Mouse (Mus musculus) midbrain, embryonic 15.5 days (tissue): ENCODE results near the gene Camta1. TPM values are rescaled to one million over a fixed set of nuclear protein-coding genes. Genes with fewer than 3 reads are reported as not detected.

Experiments
- ATAC-seq: fragments of 200-750 bp; cut with Nextera tagmentation; replicated peaks from 2 replicates; pipeline ENCODE4 v1.8.0; 2017; ENCODE audit warnings: moderate TSS enrichment
- H3K27ac ChIP-seq: fragments of 300-500 bp; sonication (generic); 2 replicates; pipeline ENCODE4 v1.5.1; 2015; ENCODE audit warnings: mild to moderate bottlenecking, inconsistent platforms
- H3K27me3 ChIP-seq: fragments of 300-500 bp; sonication (generic); replicated peaks from 2 replicates; pipeline ENCODE4 v1.6.1; 2015; ENCODE audit warnings: inconsistent platforms
- H3K36me3 ChIP-seq: fragments of 300-500 bp; sonication (generic); replicated peaks from 2 replicates; pipeline ENCODE4 v1.6.1; 2015; ENCODE audit warnings: inconsistent platforms
- H3K4me1 ChIP-seq: fragments of 300-500 bp; sonication (generic); 2 replicates; pipeline ENCODE4 v1.6.1; 2015; ENCODE audit warnings: inconsistent platforms
- H3K4me2 ChIP-seq: fragments of 300-500 bp; sonication (generic); 2 replicates; pipeline ENCODE4 v1.6.1; 2015; ENCODE audit warnings: inconsistent platforms, mild to moderate bottlenecking, moderate library complexity
- H3K4me3 ChIP-seq: fragments of 300-500 bp; sonication (generic); 2 replicates; pipeline ENCODE4 v1.5.1; 2015; ENCODE audit warnings: mild to moderate bottlenecking, inconsistent platforms
- H3K9ac ChIP-seq: fragments of 300-500 bp; sonication (generic); 2 replicates; pipeline ENCODE4 v1.6.1; 2015; ENCODE audit warnings: mild to moderate bottlenecking, inconsistent platforms
- H3K9me3 ChIP-seq: fragments of 300-500 bp; sonication (generic); 2 replicates; pipeline ENCODE4 v1.6.1; 2016; ENCODE audit warnings: inconsistent platforms
- WGBS: fragments of 180-500 bp; shearing (Covaris S2); methylation state at CpG from one replicate; pipeline ENCODE4 v1.1.7; 2015; ENCODE audit warnings: mixed read lengths; 5-methylcytosine and 5-hydroxymethylcytosine counted together
- polyA plus RNA-seq: library from polyadenylated mRNA; unstranded; fragments of >200 nt; fragmentation: Nextera tagmentation; extraction: Ambion mirVana; gene quantifications from 2 replicates; pipeline ENCODE4 v1.2.1, GENCODE M21; 2015

Gene Camta1
- polyA plus RNA-seq, 1 experiment from 2014 or later = 156 TPM

GRCm38 (mm10) chr4:151360976-151361673 lies 500.6 kb downstream of the Camta1 start:
- Histone ChIP-seq H3K4me3 (no peak overlapping the region), H3K36me3 (no peaks in the 10 kb centered on the region), H3K4me2 (no peak overlapping the region), H3K9ac (no peak overlapping the region), H3K4me1 (peaks cover 33% of the 10 kb centered on the region), H3K27ac (peak overlapping the region; percentile 69), H3K9me3 (no peaks in the 10 kb centered on the region), H3K27me3 (no peaks in the 10 kb centered on the region)
- ATAC-seq = peak; percentile 25; the same call in 1 of the 2 replicates
- 43% methylated on average over 20 of the region's 20 CpGs for WGBS

GRCm38 (mm10) chr4:151355505-151355904 lies 506.2 kb downstream of the Camta1 start:
- no peaks in the 10 kb centered on the region for H3K27me3 ChIP-seq
- ATAC-seq = no peak
- H3K9me3 ChIP-seq = no peaks in the 10 kb centered on the region
- peaks cover 34% of the 10 kb centered on the region for H3K4me1 ChIP-seq
- no peaks in the 10 kb centered on the region for H3K36me3 ChIP-seq
- no peak overlapping the region for H3K4me2 ChIP-seq
- H3K4me3 ChIP-seq = no peak overlapping the region
- peak overlapping the region; percentile 65 for H3K27ac ChIP-seq
- H3K9ac ChIP-seq = no peak overlapping the region
- 48% methylated on average over 12 of the region's 12 CpGs for WGBS

- H3K27ac ChIP-seq = no peak overlapping the region
- no peak overlapping the region for H3K4me3 ChIP-seq
- WGBS = 89% methylated on average over 2 of the region's 2 CpGs
- no peak overlapping the region for H3K9ac ChIP-seq
- no peak for ATAC-seq
- H3K4me1 ChIP-seq = peaks cover 25% of the 10 kb centered on the region
- H3K9me3 ChIP-seq = no peaks in the 10 kb centered on the region
- H3K27me3 ChIP-seq = no peaks in the 10 kb centered on the region
- no peak overlapping the region for H3K4me2 ChIP-seq
- H3K36me3 ChIP-seq = no peaks in the 10 kb centered on the region
Observed at GRCm38 (mm10) chr4:151352791-151353190, 508.9 kb downstream of the Camta1 start.

GRCm38 (mm10) chr4:151352249-151352648 lies 509.4 kb downstream of the Camta1 start:
- Histone ChIP-seq H3K4me3 (no peak overlapping the region), H3K4me1 (peaks cover 25% of the 10 kb centered on the region), H3K4me2 (no peak overlapping the region), H3K27me3 (no peaks in the 10 kb centered on the region), H3K9me3 (no peaks in the 10 kb centered on the region), H3K9ac (no peak overlapping the region), H3K27ac (no peak overlapping the region), H3K36me3 (no peaks in the 10 kb centered on the region)
- no peak for ATAC-seq
- WGBS = 78% methylated on average over 4 of the region's 4 CpGs

- Histone ChIP-seq H3K27me3 (no peaks in the 10 kb centered on the region), H3K4me1 (peaks cover 25% of the 10 kb centered on the region), H3K4me3 (no peak overlapping the region), H3K36me3 (no peaks in the 10 kb centered on the region), H3K4me2 (peak overlapping the region; percentile 18; the same call in 1 of the 2 replicates), H3K27ac (no peak overlapping the region), H3K9me3 (no peaks in the 10 kb centered on the region), H3K9ac (no peak overlapping the region)
- 52% methylated on average over 12 of the region's 12 CpGs for WGBS
- ATAC-seq = 0 out of 2 replicates have a peak, but pooled peaks have one; percentile 41
Observed at GRCm38 (mm10) chr4:151351757-151352156, 509.9 kb downstream of the Camta1 start.

- H3K27ac ChIP-seq = no peak overlapping the region
- ATAC-seq = no peak
Observed at GRCm38 (mm10) chr4:151347620-151348019, 514.1 kb downstream of the Camta1 start.

GRCm38 (mm10) chr4:151346673-151347072 lies 515.0 kb downstream of the Camta1 start:
- no peaks in the 10 kb centered on the region for H3K36me3 ChIP-seq
- 65% methylated on average over 12 of the region's 12 CpGs for WGBS
- no peak for ATAC-seq
- H3K27me3 ChIP-seq = no peaks in the 10 kb centered on the region
- no peak overlapping the region for H3K4me2 ChIP-seq
- no peaks in the 10 kb centered on the region for H3K9me3 ChIP-seq
- no peak overlapping the region for H3K4me3 ChIP-seq
- 0 out of 2 replicates have a peak, but pooled peaks cover 8% of the 10 kb centered on the region for H3K4me1 ChIP-seq
- no peak overlapping the region for H3K9ac ChIP-seq
- H3K27ac ChIP-seq = peak overlapping the region; percentile 52; the same call in 1 of the 2 replicates

More at GRCm38 (mm10) chr4:151347620-151348019, 514.1 kb downstream of the Camta1 start:
- Histone ChIP-seq H3K36me3 (no peaks in the 10 kb centered on the region), H3K27me3 (no peaks in the 10 kb centered on the region), H3K9ac (no peak overlapping the region), H3K4me2 (no peak overlapping the region), H3K4me1 (0 out of 2 replicates have a peak, but pooled peaks cover 8% of the 10 kb centered on the region), H3K9me3 (no peaks in the 10 kb centered on the region), H3K4me3 (no peak overlapping the region)
- WGBS = 97% methylated on average over 6 of the region's 6 CpGs

- Histone ChIP-seq H3K9me3 (no peaks in the 10 kb centered on the region), H3K9ac (no peak overlapping the region), H3K4me1 (peaks cover 11% of the 10 kb centered on the region; the same call in 1 of the 2 replicates), H3K27me3 (no peaks in the 10 kb centered on the region), H3K27ac (no peak overlapping the region), H3K4me2 (no peak overlapping the region), H3K36me3 (no peaks in the 10 kb centered on the region), H3K4me3 (no peak overlapping the region)
- ATAC-seq = no peak
- 52% methylated on average over 10 of the region's 10 CpGs for WGBS
Observed at GRCm38 (mm10) chr4:151344811-151345210, 516.9 kb downstream of the Camta1 start.

- ATAC-seq = no peak
- no peak overlapping the region for H3K4me2 ChIP-seq
- no peak overlapping the region for H3K9ac ChIP-seq
- 83% methylated on average over 7 of the region's 7 CpGs for WGBS
- H3K4me3 ChIP-seq = no peak overlapping the region
- peaks cover 3% of the 10 kb centered on the region; the same call in 1 of the 2 replicates for H3K4me1 ChIP-seq
- H3K9me3 ChIP-seq = no peaks in the 10 kb centered on the region
- no peaks in the 10 kb centered on the region for H3K27me3 ChIP-seq
- H3K36me3 ChIP-seq = no peaks in the 10 kb centered on the region
- H3K27ac ChIP-seq = no peak overlapping the region
Observed at GRCm38 (mm10) chr4:151339421-151339820, 522.3 kb downstream of the Camta1 start.

GRCm38 (mm10) chr4:151338931-151339330 lies 522.7 kb downstream of the Camta1 start:
- 81% methylated on average over 7 of the region's 7 CpGs for WGBS
- Histone ChIP-seq H3K27me3 (no peaks in the 10 kb centered on the region), H3K4me1 (peaks cover 3% of the 10 kb centered on the region; the same call in 1 of the 2 replicates), H3K9me3 (no peaks in the 10 kb centered on the region), H3K36me3 (no peaks in the 10 kb centered on the region), H3K9ac (no peak overlapping the region), H3K27ac (no peak overlapping the region), H3K4me3 (no peak overlapping the region), H3K4me2 (no peak overlapping the region)
- ATAC-seq = no peak

GRCm38 (mm10) chr4:151337543-151337942 lies 524.1 kb downstream of the Camta1 start:
- Histone ChIP-seq H3K9ac (no peak overlapping the region), H3K9me3 (no peaks in the 10 kb centered on the region), H3K27me3 (no peaks in the 10 kb centered on the region), H3K27ac (no peak overlapping the region), H3K4me2 (no peak overlapping the region), H3K4me1 (peaks cover 3% of the 10 kb centered on the region; the same call in 1 of the 2 replicates), H3K36me3 (no peaks in the 10 kb centered on the region), H3K4me3 (no peak overlapping the region)
- ATAC-seq = no peak
- whole genome bisulfite sequencing = 31% methylated on average over 11 of the region's 11 CpGs

- Histone ChIP-seq H3K9ac (no peak overlapping the region), H3K4me2 (no peak overlapping the region), H3K36me3 (no peaks in the 10 kb centered on the region), H3K9me3 (no peaks in the 10 kb centered on the region), H3K27ac (no peak overlapping the region), H3K27me3 (no peaks in the 10 kb centered on the region), H3K4me3 (no peak overlapping the region), H3K4me1 (peaks cover 9% of the 10 kb centered on the region; the same call in 1 of the 2 replicates)
- 80% methylated on average over 13 of the region's 13 CpGs for WGBS
- ATAC-seq = no peak
Observed at GRCm38 (mm10) chr4:151336413-151336812, 525.3 kb downstream of the Camta1 start.
